Mouse (Mus musculus): ENCODE results near the gene Nob1. TPM values are rescaled to one million over a fixed set of nuclear protein-coding genes. Genes with fewer than 3 reads are reported as not detected.
A peak's percentile ranks its signal among the peaks of the same experiment; 100 is the strongest.

Gene Nob1
- total and polyA plus RNA-seq, 2 experiments from 2014 or later: 26.1 to 35.6 TPM

GRCm38 (mm10) chr8:107403038-107403781 lies 21.6 kb downstream of the Nob1 start, which contains the start of gene Nqo1:
Gene Nqo1, minus strand, starts transcription at chr8:107403206.
- no peaks in the 10 kb centered on the region for H3K27me3 ChIP-seq (ENCODE audit: control insufficient read depth, insufficient read depth, low read length)
- DNase-seq (ENCODE audit: low spot score) (peak; percentile 90), ATAC-seq (ENCODE audit: insufficient read depth, low read depth) (peak; percentile 95)
- H3K4me2 ChIP-seq (ENCODE audit: low read depth, low read length): peak within 1 kb of the TSS; percentile 64
- TF ChIP-seq CTCF (IDR thresholded peaks at IDR 0.05; ENCODE audit: low read depth) (no peak), EP300 (IDR thresholded peaks at IDR 0.05; ENCODE audit: low read depth) (no peak)
- H3K36me3 ChIP-seq (replicated peaks; ENCODE audit: control insufficient read depth, insufficient read depth, low read length): no peaks in the 10 kb centered on the region
- H3K27ac ChIP-seq (ENCODE audit: low read depth): peak within 1 kb of the TSS; percentile 60
- H3K4me1 ChIP-seq (ENCODE audit: control insufficient read depth, insufficient read depth): peaks cover 10% of the 10 kb centered on the region
- peak within 1 kb of the TSS; percentile 47 for H3K4me3 ChIP-seq (ENCODE audit: low read depth, low read length)
- 12% methylated on average over 22 of the region's 22 CpGs for WGBS
- peak within 1 kb of the TSS; percentile 47; the same call in 1 of the 2 replicates for H3K9ac ChIP-seq (replicated peaks; ENCODE audit: low read depth, low read length)
- H3K9me3 ChIP-seq (replicated peaks; ENCODE audit: control insufficient read depth, low read length): no peaks in the 10 kb centered on the region

- DNase-seq (ENCODE audit: low spot score): no peak
- Histone ChIP-seq H3K9me3 (replicated peaks; ENCODE audit: control insufficient read depth, low read length) (no peaks in the 10 kb centered on the region), H3K9ac (replicated peaks; ENCODE audit: low read depth, low read length) (no peak overlapping the region), H3K27me3 (ENCODE audit: control insufficient read depth, insufficient read depth, low read length) (no peaks in the 10 kb centered on the region), H3K4me1 (ENCODE audit: control insufficient read depth, insufficient read depth) (peaks cover 10% of the 10 kb centered on the region), H3K27ac (ENCODE audit: low read depth) (no peak overlapping the region), H3K4me3 (ENCODE audit: low read depth, low read length) (no peak overlapping the region), H3K4me2 (ENCODE audit: low read depth, low read length) (no peak overlapping the region), H3K36me3 (replicated peaks; ENCODE audit: control insufficient read depth, insufficient read depth, low read length) (no peaks in the 10 kb centered on the region)
- no peak for ATAC-seq (ENCODE audit: insufficient read depth, low read depth)
- WGBS: 77% methylated on average over 5 of the region's 5 CpGs
- TF ChIP-seq EP300 (IDR thresholded peaks at IDR 0.05; ENCODE audit: low read depth): no peak
- no peak for TF ChIP-seq CTCF (IDR thresholded peaks at IDR 0.05; ENCODE audit: low read depth)
These were observed 23.0 kb downstream of the Nob1 start for GRCm38 (mm10) chr8:107401866-107402265.

- H3K27ac ChIP-seq (ENCODE audit: low read depth): no peak overlapping the region
- no peaks in the 10 kb centered on the region for H3K36me3 ChIP-seq (replicated peaks; ENCODE audit: control insufficient read depth, insufficient read depth, low read length)
- DNase-seq (ENCODE audit: low spot score) (no peak), ATAC-seq (ENCODE audit: insufficient read depth, low read depth) (no peak)
- WGBS: 39% methylated on average over 9 of the region's 9 CpGs
- no peaks in the 10 kb centered on the region for H3K9me3 ChIP-seq (replicated peaks; ENCODE audit: control insufficient read depth, low read length)
- peaks cover 10% of the 10 kb centered on the region for H3K4me1 ChIP-seq (ENCODE audit: control insufficient read depth, insufficient read depth)
- TF ChIP-seq EP300 (IDR thresholded peaks at IDR 0.05; ENCODE audit: low read depth) (no peak), CTCF (IDR thresholded peaks at IDR 0.05; ENCODE audit: low read depth) (no peak)
- H3K27me3 ChIP-seq (ENCODE audit: control insufficient read depth, insufficient read depth, low read length): no peaks in the 10 kb centered on the region
- no peak overlapping the region for H3K4me2 ChIP-seq (ENCODE audit: low read depth, low read length)
- H3K9ac ChIP-seq (replicated peaks; ENCODE audit: low read depth, low read length): no peak overlapping the region
- H3K4me3 ChIP-seq (ENCODE audit: low read depth, low read length): no peak overlapping the region
These were observed 25.4 kb downstream of the Nob1 start for GRCm38 (mm10) chr8:107399495-107399894.

- Histone ChIP-seq H3K4me2 (ENCODE audit: low read depth, low read length) (no peak overlapping the region), H3K27me3 (ENCODE audit: control insufficient read depth, insufficient read depth, low read length) (no peaks in the 10 kb centered on the region), H3K27ac (ENCODE audit: low read depth) (no peak overlapping the region), H3K36me3 (replicated peaks; ENCODE audit: control insufficient read depth, insufficient read depth, low read length) (no peaks in the 10 kb centered on the region), H3K9me3 (replicated peaks; ENCODE audit: control insufficient read depth, low read length) (no peaks in the 10 kb centered on the region), H3K4me3 (ENCODE audit: low read depth, low read length) (no peak overlapping the region), H3K9ac (replicated peaks; ENCODE audit: low read depth, low read length) (no peak overlapping the region), H3K4me1 (ENCODE audit: control insufficient read depth, insufficient read depth) (peaks cover 2% of the 10 kb centered on the region; the same call in 1 of the 2 replicates)
- no peak; the same call in 1 of the 2 replicates for ATAC-seq (ENCODE audit: insufficient read depth, low read depth)
- DNase-seq (ENCODE audit: low spot score): no peak
- 51% methylated on average over 12 of the region's 12 CpGs for WGBS
- TF ChIP-seq CTCF (IDR thresholded peaks at IDR 0.05; ENCODE audit: low read depth): no peak
- TF ChIP-seq EP300 (IDR thresholded peaks at IDR 0.05; ENCODE audit: low read depth): no peak
These were observed 27.2 kb downstream of the Nob1 start for GRCm38 (mm10) chr8:107397665-107398064.

- Histone ChIP-seq H3K4me2 (ENCODE audit: low read depth, low read length) (no peak overlapping the region), H3K36me3 (replicated peaks; ENCODE audit: control insufficient read depth, insufficient read depth, low read length) (no peaks in the 10 kb centered on the region), H3K27ac (ENCODE audit: low read depth) (no peak overlapping the region), H3K9me3 (replicated peaks; ENCODE audit: control insufficient read depth, low read length) (no peaks in the 10 kb centered on the region), H3K27me3 (ENCODE audit: control insufficient read depth, insufficient read depth, low read length) (no peaks in the 10 kb centered on the region), H3K4me1 (ENCODE audit: control insufficient read depth, insufficient read depth) (no peaks in the 10 kb centered on the region), H3K4me3 (ENCODE audit: low read depth, low read length) (no peak overlapping the region), H3K9ac (replicated peaks; ENCODE audit: low read depth, low read length) (no peak overlapping the region)
- WGBS: 87% methylated on average over 10 of the region's 10 CpGs
- no peak for ATAC-seq (ENCODE audit: insufficient read depth, low read depth)
- TF ChIP-seq CTCF (IDR thresholded peaks at IDR 0.05; ENCODE audit: low read depth): no peak
- no peak for TF ChIP-seq EP300 (IDR thresholded peaks at IDR 0.05; ENCODE audit: low read depth)
- DNase-seq (ENCODE audit: low spot score): no peak
These were observed 28.7 kb downstream of the Nob1 start for GRCm38 (mm10) chr8:107396106-107396670.
